Mouse (Mus musculus) C2C12 (cell line): ENCODE data around the gene Ntn1.

Source experiments
- CTCF ChIP-seq: IDR thresholded peaks from one replicate; pipeline ENCODE4 v1.5.1; 2011; ENCODE audit not compliant: control insufficient read depth, insufficient read depth, insufficient read length
- MAX ChIP-seq: IDR thresholded peaks from one replicate; pipeline ENCODE4 v1.6.1; 2011; ENCODE audit warnings: mild to moderate bottlenecking, control low read depth

DNA sequence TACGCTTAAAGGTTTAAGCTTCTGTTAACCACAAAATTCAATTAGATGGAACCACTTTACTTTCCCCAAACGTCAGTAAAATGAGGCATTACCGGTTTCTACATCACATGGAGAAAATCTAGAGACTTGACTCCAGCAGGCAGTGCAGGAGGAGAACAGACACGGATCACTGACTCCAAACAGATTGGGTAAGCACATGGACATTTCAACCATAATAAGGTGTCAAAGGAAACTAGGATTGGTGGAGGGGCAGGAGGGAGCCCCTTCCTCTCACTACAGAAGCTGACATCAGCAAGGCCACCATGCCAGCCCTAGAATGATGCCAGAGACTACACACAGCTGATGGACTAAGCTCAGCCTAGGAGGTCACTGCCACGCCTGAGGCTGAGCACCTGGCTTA, 5.1 kb downstream of the Ntn1 start:
- TF ChIP-seq CTCF (no peak), MAX (no peak)
